Mouse (Mus musculus) lung, adult 2 months (tissue): ENCODE measurements at regions not wholly inside any gene's neighbourhood (a gene's known extent, or its start where the extent isn't known, plus 50 kb on each side); places are given as distances from the start of the nearest gene placed in this dataset.

Experiments
- CTCF ChIP-seq: fragments of 200-500 bp; IDR thresholded peaks from 2 replicates; pipeline ENCODE4 v1.5.1; 2011; ENCODE audit warnings: mild to moderate bottlenecking, low read length, control low read depth; ENCODE audit not compliant: insufficient read depth
- POLR2A ChIP-seq: fragments of 200-500 bp; IDR thresholded peaks from 2 replicates; pipeline ENCODE4 v1.6.1; 2011; ENCODE audit warnings: low read depth, mild to moderate bottlenecking, control low read depth, low read length, borderline replicate concordance; ENCODE audit errors: extremely low read depth

DNA sequence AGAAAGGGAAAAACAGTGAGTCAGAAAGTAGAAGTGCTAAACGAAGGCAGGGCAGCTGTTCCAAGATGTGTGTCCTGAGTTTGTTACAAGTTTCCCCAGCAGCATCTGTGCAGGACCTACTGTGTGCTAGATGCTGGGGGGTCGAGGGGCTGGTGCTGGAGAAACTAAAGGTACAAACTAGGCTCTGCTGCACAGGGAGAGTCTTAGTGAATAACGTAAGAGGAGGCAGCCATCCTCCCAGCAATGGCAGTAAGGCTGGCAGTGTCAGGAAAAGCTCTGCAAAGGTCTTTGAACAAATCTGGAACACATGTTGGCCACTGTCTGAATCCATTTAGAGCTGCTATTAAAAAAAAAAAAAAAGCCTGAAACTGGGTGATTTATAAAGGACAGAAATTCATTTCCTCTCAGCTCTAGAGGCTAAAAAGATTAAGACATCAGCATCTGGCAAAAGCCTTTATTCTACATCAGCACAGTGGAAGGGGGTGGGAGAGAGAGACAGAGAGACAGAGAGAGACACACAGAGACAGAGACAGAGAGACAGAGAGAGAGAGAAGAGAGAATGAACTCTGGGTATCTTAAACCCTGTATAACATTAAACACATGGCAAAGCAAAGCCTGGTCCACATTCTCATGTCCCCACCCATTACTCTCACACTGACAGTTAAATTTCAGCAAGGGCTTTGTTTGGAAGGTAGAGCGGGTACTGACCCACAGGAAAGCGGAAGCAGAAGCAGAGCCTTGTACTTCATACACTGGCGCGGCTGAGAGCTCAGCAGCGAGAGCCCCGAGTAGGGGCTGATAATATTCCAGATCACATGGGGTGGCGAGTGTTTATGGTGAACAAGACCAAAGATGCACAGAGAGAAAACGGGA, 55.8 kb upstream of the Slc38a4 start:
- TF ChIP-seq CTCF (no peak), POLR2A (no peak)
